Mouse (Mus musculus): Measurements from ENCODE around the gene Ndufs2. TPM values are rescaled to one million over a fixed set of nuclear protein-coding genes. Genes with fewer than 3 reads are reported as not detected.

Gene Ndufs2
- polyA plus RNA-seq, 1 experiment from 2014 or later: 216 TPM

Other genes starting within 250 kb of the Ndufs2 start
- gene Fcgr4, start 232.5 kb downstream of the Ndufs2 start, polyA plus RNA-seq (2015; fragmentation: Nextera tagmentation; extraction: Ambion mirVana): 0.33 TPM in 1 of 2 replicates, not detected in the other
- 3.5 and 3.8 TPM in 2 replicates for gene Fcgr3, start 186.5 kb downstream of the Ndufs2 start, polyA plus RNA-seq (2015; fragmentation: Nextera tagmentation; extraction: Ambion mirVana)
- 6.6 and 7.8 TPM in 2 replicates for gene Cfap126, start 137.5 kb downstream of the Ndufs2 start, polyA plus RNA-seq (2015; fragmentation: Nextera tagmentation; extraction: Ambion mirVana)
- gene Sdhc, start 100.8 kb downstream of the Ndufs2 start, polyA plus RNA-seq (2015; fragmentation: Nextera tagmentation; extraction: Ambion mirVana): 223 and 229 TPM in 2 replicates
- gene Mpz, start 100.7 kb downstream of the Ndufs2 start, polyA plus RNA-seq (2015; fragmentation: Nextera tagmentation; extraction: Ambion mirVana): 0.22 TPM in 1 of 2 replicates, not detected in the other
- 6.2 and 8.8 TPM in 2 replicates for gene Pcp4l1, start 55.1 kb downstream of the Ndufs2 start, polyA plus RNA-seq (2015; fragmentation: Nextera tagmentation; extraction: Ambion mirVana)
- gene Nr1i3, start 37.4 kb downstream of the Ndufs2 start, polyA plus RNA-seq (2015; fragmentation: Nextera tagmentation; extraction: Ambion mirVana): 0.32 and 0.37 TPM in 2 replicates
- gene Tomm40l, start 28.9 kb downstream of the Ndufs2 start, polyA plus RNA-seq (2015; fragmentation: Nextera tagmentation; extraction: Ambion mirVana): 33.8 and 43.0 TPM in 2 replicates
- 2.6 and 8.3 TPM in 2 replicates for gene Apoa2, start 26.3 kb downstream of the Ndufs2 start, polyA plus RNA-seq (2015; fragmentation: Nextera tagmentation; extraction: Ambion mirVana)
- gene Fcer1g, start 17.0 kb downstream of the Ndufs2 start, polyA plus RNA-seq (2015; fragmentation: Nextera tagmentation; extraction: Ambion mirVana): 12.3 and 12.8 TPM in 2 replicates
- gene Adamts4, start 967 bp downstream of the Ndufs2 start, polyA plus RNA-seq (2015; fragmentation: Nextera tagmentation; extraction: Ambion mirVana): 6.9 and 7.3 TPM in 2 replicates
- gene B4galt3, start 18.9 kb upstream of the Ndufs2 start, polyA plus RNA-seq (2015; fragmentation: Nextera tagmentation; extraction: Ambion mirVana): 89.0 and 95.3 TPM in 2 replicates
- gene Ppox, start 29.8 kb upstream of the Ndufs2 start, polyA plus RNA-seq (2015; fragmentation: Nextera tagmentation; extraction: Ambion mirVana): 50.3 and 51.0 TPM in 2 replicates
- gene Usp21, start 36.6 kb upstream of the Ndufs2 start, polyA plus RNA-seq (2015; fragmentation: Nextera tagmentation; extraction: Ambion mirVana): 122 and 125 TPM in 2 replicates
- 118 and 120 TPM in 2 replicates for gene Ufc1, start 43.6 kb upstream of the Ndufs2 start, polyA plus RNA-seq (2015; fragmentation: Nextera tagmentation; extraction: Ambion mirVana)
- 50.9 and 54.0 TPM in 2 replicates for gene Dedd, start 77.8 kb upstream of the Ndufs2 start, polyA plus RNA-seq (2015; fragmentation: Nextera tagmentation; extraction: Ambion mirVana)
- 52.9 and 56.9 TPM in 2 replicates for gene Nit1, start 94.3 kb upstream of the Ndufs2 start, polyA plus RNA-seq (2015; fragmentation: Nextera tagmentation; extraction: Ambion mirVana)
- 160 and 180 TPM in 2 replicates for gene Pfdn2, start 94.3 kb upstream of the Ndufs2 start, polyA plus RNA-seq (2015; fragmentation: Nextera tagmentation; extraction: Ambion mirVana)
- 3.3 and 3.8 TPM in 2 replicates for gene Klhdc9, start 109.4 kb upstream of the Ndufs2 start, polyA plus RNA-seq (2015; fragmentation: Nextera tagmentation; extraction: Ambion mirVana)
- gene Nectin4, start 118.7 kb upstream of the Ndufs2 start, polyA plus RNA-seq (2015; fragmentation: Nextera tagmentation; extraction: Ambion mirVana): 0.31 and 0.32 TPM in 2 replicates
- 0.35 and 0.36 TPM in 2 replicates for gene Arhgap30, start 137.6 kb upstream of the Ndufs2 start, polyA plus RNA-seq (2015; fragmentation: Nextera tagmentation; extraction: Ambion mirVana)
- 205 and 211 TPM in 2 replicates for gene Usf1, start 159.9 kb upstream of the Ndufs2 start, polyA plus RNA-seq (2015; fragmentation: Nextera tagmentation; extraction: Ambion mirVana)
- gene Tstd1, start 167.5 kb upstream of the Ndufs2 start, polyA plus RNA-seq (2015; fragmentation: Nextera tagmentation; extraction: Ambion mirVana): 12.2 and 12.3 TPM in 2 replicates
- 8.4 and 9.7 TPM in 2 replicates for gene F11r, start 186.1 kb upstream of the Ndufs2 start, polyA plus RNA-seq (2015; fragmentation: Nextera tagmentation; extraction: Ambion mirVana)